Mouse (Mus musculus): Measurements from ENCODE around the gene Glul. TPM values are rescaled to one million over a fixed set of nuclear protein-coding genes. Genes with fewer than 3 reads are reported as not detected.

The Glul gene
- total and polyA plus RNA-seq, 3 experiments = 22.6 to 49.1 (median 45.2) TPM

DNA sequence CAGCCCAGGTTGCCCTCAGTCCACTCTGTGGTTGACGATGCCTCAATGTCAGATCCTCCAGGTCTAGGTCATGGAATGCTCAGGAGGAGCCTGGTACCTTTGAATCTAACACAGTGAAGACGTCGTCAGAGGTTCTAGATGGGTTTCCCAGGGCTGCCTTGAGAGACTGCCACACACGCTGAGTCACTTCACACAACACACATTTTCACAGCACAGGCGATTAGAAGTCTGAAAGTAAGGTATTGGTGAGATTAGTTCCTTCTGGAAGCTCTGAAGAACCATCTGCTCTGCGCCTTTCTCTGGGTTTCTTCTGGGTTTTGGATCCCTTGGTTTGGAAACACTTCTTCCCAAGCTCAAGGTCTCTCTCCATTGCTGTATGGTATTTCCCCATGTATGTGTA, 48.1 kb downstream of the Glul start:
- dilution Hi-C loops (cut with MboI; ENCODE audit: extremely low pct_ligation_motif_present, extremely low pct_unique_long_range_greater_than_20kb, low sequenced_read_pairs) = no loop called here
- in situ Hi-C loops (cut with MboI; ENCODE audit: low pct_ligation_motif_present, low pct_unique_long_range_greater_than_20kb, low sequenced_read_pairs) = no loop called here

DNA sequence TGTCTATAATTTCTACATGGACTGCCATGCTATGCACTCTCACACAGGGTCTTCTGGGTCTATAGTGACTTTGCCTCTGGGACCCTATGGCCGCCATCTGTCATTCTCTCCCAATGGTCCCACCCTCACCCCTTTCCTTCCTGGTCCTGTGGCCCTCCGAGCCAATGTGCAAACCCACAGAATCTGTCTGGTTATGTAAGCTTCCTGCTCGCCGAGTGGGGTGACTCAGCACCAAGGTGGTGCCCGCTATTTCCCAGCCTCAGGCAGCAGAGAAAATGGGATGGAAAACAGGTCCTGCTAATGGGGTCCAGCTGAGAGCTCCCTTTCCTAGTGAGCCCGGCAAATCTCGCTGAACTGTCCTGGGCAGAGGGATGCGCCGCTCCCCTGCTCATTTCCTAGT, 53.5 kb downstream of the Glul start:
- Histone ChIP-seq H3K4me3 (replicated peaks in 1 of 3; ENCODE audit: low read depth in 2 of 3, low read length in 2 of 3, poor library complexity in 1 of 3) (no peak overlapping the region), H3K9me3 (replicated peaks; ENCODE audit: low read length) (no peaks in the 10 kb centered on the region), H3K9ac (ENCODE audit: insufficient read depth, low read depth) (no peak overlapping the region), H3K79me2 (replicated peaks; ENCODE audit: control insufficient read depth, extremely low read depth, insufficient read depth, poor library complexity, severe bottlenecking) (no peaks in the 10 kb centered on the region), H3K4me2 (ENCODE audit: insufficient read depth, low read depth, poor library complexity, severe bottlenecking) (no peak overlapping the region), H3K4me1 (ENCODE audit: control insufficient read depth in 1 of 2, insufficient read depth in 2 of 2) (no peaks in the 10 kb centered on the region), H3K27me3 (replicated peaks) (no peaks in the 10 kb centered on the region), H3K27ac (ENCODE audit: insufficient read depth, low read depth) (no peak overlapping the region), H3K36me3 (replicated peaks in 1 of 2; ENCODE audit: control insufficient read depth in 1 of 2, insufficient read depth in 1 of 2, low read length in 1 of 2) (no peaks in the 10 kb centered on the region)
- in situ Hi-C loops (cut with MboI; ENCODE audit: low pct_ligation_motif_present, low pct_unique_long_range_greater_than_20kb, low sequenced_read_pairs) = no loop called here
- DNase-seq (ENCODE audit: extremely low read depth) = no peak
- no peak for TF ChIP-seq USF1 (IDR thresholded peaks at IDR 0.05; ENCODE audit: low read depth, low read length)
- dilution Hi-C loops (cut with MboI; ENCODE audit: extremely low pct_ligation_motif_present, extremely low pct_unique_long_range_greater_than_20kb, low sequenced_read_pairs) = no loop called here

More for the DNA sequence above, 48.1 kb downstream of the Glul start:
- no peak for DNase-seq (ENCODE audit: extremely low read depth)
- Histone ChIP-seq H3K4me2 (ENCODE audit: insufficient read depth, low read depth, poor library complexity, severe bottlenecking) (no peak overlapping the region), H3K79me2 (replicated peaks; ENCODE audit: control insufficient read depth, extremely low read depth, insufficient read depth, poor library complexity, severe bottlenecking) (no peaks in the 10 kb centered on the region), H3K4me1 (ENCODE audit: control insufficient read depth in 1 of 2, insufficient read depth in 2 of 2) (no peaks in the 10 kb centered on the region), H3K9me3 (replicated peaks; ENCODE audit: low read length) (no peaks in the 10 kb centered on the region), H3K9ac (ENCODE audit: insufficient read depth, low read depth) (no peak overlapping the region), H3K36me3 (replicated peaks in 1 of 2; ENCODE audit: control insufficient read depth in 1 of 2, insufficient read depth in 1 of 2, low read length in 1 of 2) (no peaks in the 10 kb centered on the region), H3K27me3 (replicated peaks) (no peaks in the 10 kb centered on the region), H3K27ac (ENCODE audit: insufficient read depth, low read depth) (no peak overlapping the region), H3K4me3 (replicated peaks in 1 of 3; ENCODE audit: low read depth in 2 of 3, low read length in 2 of 3, poor library complexity in 1 of 3) (no peak overlapping the region)
- TF ChIP-seq UBTF (IDR thresholded peaks at IDR 0.05; ENCODE audit: low read depth, low read length) (no peak), MAX (IDR thresholded peaks at IDR 0.05; ENCODE audit: low read length) (no peak), TBP (conservative IDR thresholded peaks at IDR 0.05; ENCODE audit: low read depth, low read length) (no peak), NELFE (IDR thresholded peaks at IDR 0.05; ENCODE audit: low read depth, low read length) (no peak), TCF12 (IDR thresholded peaks at IDR 0.05; ENCODE audit: low read depth, low read length) (no peak), ZMIZ1 (IDR thresholded peaks at IDR 0.05; ENCODE audit: low read depth, low read length) (no peak)

DNA sequence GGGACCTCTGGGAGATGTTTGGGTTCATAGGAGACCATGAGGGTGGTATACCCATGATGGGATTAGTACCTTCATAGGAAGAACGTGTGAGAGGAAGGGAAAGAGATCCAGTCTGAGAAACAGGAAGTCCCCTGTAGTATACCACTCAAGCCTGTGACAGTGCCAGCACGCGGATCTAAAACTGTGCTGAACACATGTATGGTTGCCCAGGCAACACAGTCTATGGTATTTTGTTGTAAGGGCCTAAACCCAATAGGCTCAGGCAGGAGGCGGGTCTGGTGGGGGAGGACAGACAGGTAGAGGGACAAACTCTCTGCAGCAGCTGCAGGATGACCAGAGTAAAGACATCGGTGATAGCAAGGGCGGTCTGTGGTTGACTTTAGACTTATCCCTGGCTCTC, 54.1 kb downstream of the Glul start:
- TF ChIP-seq MYC (IDR thresholded peaks at IDR 0.05; ENCODE audit: low read depth, low read length) (no peak), PAX5 (IDR thresholded peaks at IDR 0.05; ENCODE audit: low read length) (no peak), USF2 (conservative IDR thresholded peaks at IDR 0.05; ENCODE audit: low read depth, low read length) (no peak), ETS1 (conservative IDR thresholded peaks at IDR 0.05; ENCODE audit: low read depth, low read length) (no peak), MAZ (IDR thresholded peaks at IDR 0.05; ENCODE audit: low read depth, low read length) (no peak), USF1 (IDR thresholded peaks at IDR 0.05; ENCODE audit: low read depth, low read length) (no peak), NELFE (IDR thresholded peaks at IDR 0.05; ENCODE audit: low read depth, low read length) (no peak), CHD1 (IDR thresholded peaks at IDR 0.05; ENCODE audit: low read depth, low read length) (no peak), UBTF (IDR thresholded peaks at IDR 0.05; ENCODE audit: low read depth, low read length) (no peak), MEF2A (IDR thresholded peaks at IDR 0.05; ENCODE audit: borderline replicate concordance, low read depth, low read length) (no peak), EP300 (IDR thresholded peaks at IDR 0.05; ENCODE audit: low read length) (no peak), CTCF (conservative IDR thresholded peaks at IDR 0.05 in 1 of 2, IDR thresholded peaks at IDR 0.05 in 1 of 2; ENCODE audit: low read depth in 2 of 2, low read length in 2 of 2) (no peak), TCF12 (IDR thresholded peaks at IDR 0.05; ENCODE audit: low read depth, low read length) (no peak), IRF4 (IDR thresholded peaks at IDR 0.05; ENCODE audit: low read depth, low read length) (no peak), GABPA (IDR thresholded peaks at IDR 0.05; ENCODE audit: insufficient replicate concordance, low read depth, low read length) (no peak), BHLHE40 (IDR thresholded peaks at IDR 0.05; ENCODE audit: low read depth, low read length) (no peak), POLR2A (IDR thresholded peaks at IDR 0.05; ENCODE audit: low read depth, low read length) (no peak), NRF1 (IDR thresholded peaks at IDR 0.05; ENCODE audit: low read depth, low read length) (no peak)
- in situ Hi-C loops (cut with MboI; ENCODE audit: low pct_ligation_motif_present, low pct_unique_long_range_greater_than_20kb, low sequenced_read_pairs) (no loop called here), dilution Hi-C loops (cut with MboI; ENCODE audit: extremely low pct_ligation_motif_present, extremely low pct_unique_long_range_greater_than_20kb, low sequenced_read_pairs) (no loop called here)
- DNase-seq (ENCODE audit: extremely low read depth) = no peak
- no peak overlapping the region for H3K4me2 ChIP-seq (ENCODE audit: insufficient read depth, low read depth, poor library complexity, severe bottlenecking)
- H3K9ac ChIP-seq (ENCODE audit: insufficient read depth, low read depth) = no peak overlapping the region
- H3K79me2 ChIP-seq (replicated peaks; ENCODE audit: control insufficient read depth, extremely low read depth, insufficient read depth, poor library complexity, severe bottlenecking) = no peaks in the 10 kb centered on the region
- H3K36me3 ChIP-seq (replicated peaks in 1 of 2; ENCODE audit: control insufficient read depth in 1 of 2, insufficient read depth in 1 of 2, low read length in 1 of 2) = no peaks in the 10 kb centered on the region
- no peak overlapping the region for H3K4me3 ChIP-seq (replicated peaks in 1 of 3; ENCODE audit: low read depth in 2 of 3, low read length in 2 of 3, poor library complexity in 1 of 3)
- no peaks in the 10 kb centered on the region for H3K9me3 ChIP-seq (replicated peaks; ENCODE audit: low read length)
- no peaks in the 10 kb centered on the region for H3K27me3 ChIP-seq (replicated peaks)
- H3K4me1 ChIP-seq (ENCODE audit: control insufficient read depth in 1 of 2, insufficient read depth in 2 of 2) = no peaks in the 10 kb centered on the region
- no peak overlapping the region for H3K27ac ChIP-seq (ENCODE audit: insufficient read depth, low read depth)
